Mouse (Mus musculus) left cerebral cortex, adult 8-10 months (tissue): ENCODE data around the gene Tlr9. TPM values are rescaled to one million over a fixed set of nuclear protein-coding genes. Genes with fewer than 3 reads are reported as not detected.

ENCODE experiments used
- DNase-seq, 2 experiments: peaks; one replicate each; pipeline ENCODE4 v3.0.0; 2022; ENCODE audit warnings: low spot score in 2 of 2
- microRNA-seq, 2 experiments: library from miRNA; unstranded; fragments of <30 nt; microRNA quantifications; one replicate each; pipeline ENCODE4 v1.2.0; 2022
- total RNA-seq, 4 experiments: library from RNA; stranded (reverse); gene quantifications; 2 replicates each; pipeline ENCODE4 v1.2.4; 2022

Gene Tlr9
- total RNA-seq, 4 experiments from 2014 or later = 0.85 to 2.0 (median 1.7) TPM

DNA sequence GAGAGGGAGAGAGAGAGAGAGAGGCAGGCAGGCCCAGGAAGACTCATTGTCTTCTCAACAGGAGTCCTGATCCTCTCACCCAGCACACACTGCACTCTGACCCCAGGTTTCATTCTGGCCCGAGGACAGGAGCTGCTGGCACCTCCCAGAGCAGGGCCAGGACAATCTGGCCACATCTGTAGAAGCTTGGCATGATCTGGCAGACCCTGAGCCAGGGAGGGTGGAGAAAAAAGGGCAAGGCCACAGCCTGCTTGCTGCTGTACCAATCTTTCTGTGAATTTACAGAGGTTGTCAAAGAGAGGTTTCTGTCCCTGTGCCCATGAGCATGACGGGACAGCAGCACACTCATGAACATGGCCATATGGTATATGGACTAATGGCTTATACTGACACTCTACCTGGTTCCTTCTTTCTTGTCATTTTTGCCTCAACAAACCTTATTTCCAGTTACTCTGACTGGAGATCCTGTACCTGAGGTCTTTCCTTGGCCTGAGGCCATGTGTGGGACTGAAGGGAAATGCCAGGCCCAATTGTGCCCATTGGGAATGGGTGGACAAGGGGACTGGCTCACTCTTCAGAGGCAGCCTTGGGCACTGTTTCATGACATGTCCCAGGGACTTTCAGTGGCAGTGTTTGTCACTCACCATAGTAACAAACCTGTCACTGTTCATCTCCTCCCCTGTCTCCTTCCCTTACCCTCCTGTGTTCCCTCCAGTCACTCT lies 44.7 kb downstream of the Tlr9 start:
- DNase-seq = no peak

DNA sequence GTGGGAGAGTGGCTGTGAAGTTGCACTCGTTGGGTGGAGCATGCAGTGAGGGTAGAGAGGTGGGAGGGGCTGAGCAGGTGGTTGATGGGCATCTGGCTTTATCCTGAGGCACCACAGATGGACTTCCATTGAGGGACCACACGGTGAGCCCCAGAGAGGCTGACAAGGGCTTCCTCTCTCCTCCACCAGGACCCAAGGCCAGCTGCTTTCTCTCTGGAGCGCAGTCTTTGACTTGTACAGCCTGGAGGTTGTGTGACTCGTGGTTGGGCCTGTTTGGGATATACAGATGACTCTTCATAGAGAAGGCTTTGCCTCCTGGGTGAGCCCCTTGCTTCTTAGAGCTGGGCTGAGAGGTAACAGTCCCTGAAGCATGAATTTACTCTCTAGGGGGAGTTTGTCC lies 46.0 kb downstream of the Tlr9 start:
- DNase-seq = no peak

DNA sequence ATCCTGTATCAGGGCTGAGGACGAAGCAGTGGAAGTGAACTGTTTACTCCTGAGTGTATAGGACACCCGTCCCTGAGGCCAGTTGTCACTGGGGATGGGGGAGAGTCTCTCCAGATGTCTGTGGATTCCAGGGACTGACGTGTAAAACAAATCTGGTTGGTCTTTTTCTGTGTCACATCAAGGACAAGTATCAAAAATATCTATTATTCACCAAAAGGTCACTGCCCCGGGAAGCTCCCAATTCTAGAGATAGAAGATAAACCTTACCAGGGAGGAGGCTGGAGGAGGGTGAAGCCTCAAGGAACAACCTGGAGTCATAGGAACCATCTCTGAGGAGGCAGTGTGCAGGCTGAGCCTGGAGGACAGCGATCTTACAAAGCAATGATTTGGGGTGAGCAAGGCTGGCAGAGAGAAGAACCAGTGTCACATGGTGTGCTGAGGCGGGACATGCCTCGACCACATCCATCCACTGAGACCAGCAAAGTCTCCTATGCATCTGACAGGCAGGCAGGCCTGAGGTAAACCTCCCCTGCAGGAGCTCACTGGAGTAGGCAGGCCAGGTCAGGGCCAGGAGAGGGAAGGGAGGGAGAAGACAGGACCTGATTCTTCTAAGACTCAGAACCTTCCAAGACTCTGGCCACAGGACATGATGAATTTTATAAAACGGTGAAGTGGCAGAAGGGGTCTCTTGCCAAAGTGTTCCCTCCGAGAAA lies 46.8 kb downstream of the Tlr9 start:
- no peak for DNase-seq

DNA sequence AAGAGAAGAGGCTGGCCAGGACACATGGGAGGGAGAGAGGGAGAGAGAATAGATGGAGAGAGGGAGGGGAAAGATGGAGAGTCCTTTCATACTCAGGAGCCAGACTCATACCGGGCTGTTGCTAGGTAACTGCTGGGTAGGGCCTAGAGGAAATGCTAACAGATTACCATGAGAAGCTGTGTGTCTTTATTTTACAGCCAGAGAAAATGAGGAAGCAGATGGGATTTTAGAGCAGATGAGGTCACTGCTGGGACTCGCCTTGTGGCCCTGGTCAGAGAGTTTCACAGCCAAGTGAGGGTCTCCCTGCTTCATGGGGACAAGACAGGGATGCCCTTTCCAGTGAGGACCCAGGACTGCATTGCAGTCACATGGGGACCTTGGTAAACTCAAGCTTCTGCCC lies 47.5 kb downstream of the Tlr9 start:
- no peak for DNase-seq

DNA sequence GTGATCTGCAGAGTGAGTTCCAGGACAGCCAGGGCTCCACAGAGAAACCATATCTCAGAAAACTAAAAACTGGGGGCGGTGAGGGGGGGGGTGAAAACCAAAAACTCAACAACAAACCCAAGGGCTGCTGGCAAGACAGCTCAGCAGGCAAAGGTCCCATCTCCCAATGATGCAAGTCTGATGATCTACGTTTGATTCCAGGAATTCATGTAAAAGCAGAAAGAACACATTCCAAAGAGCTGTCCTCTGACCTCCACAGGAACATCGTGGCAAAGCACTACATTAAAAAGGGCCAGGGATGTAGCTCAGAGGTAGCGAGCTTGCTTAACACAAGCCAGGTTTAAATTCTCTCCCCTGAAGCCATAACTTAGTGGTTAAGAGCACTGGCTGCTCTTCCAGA lies 48.3 kb downstream of the Tlr9 start:
- DNase-seq = no peak

DNA sequence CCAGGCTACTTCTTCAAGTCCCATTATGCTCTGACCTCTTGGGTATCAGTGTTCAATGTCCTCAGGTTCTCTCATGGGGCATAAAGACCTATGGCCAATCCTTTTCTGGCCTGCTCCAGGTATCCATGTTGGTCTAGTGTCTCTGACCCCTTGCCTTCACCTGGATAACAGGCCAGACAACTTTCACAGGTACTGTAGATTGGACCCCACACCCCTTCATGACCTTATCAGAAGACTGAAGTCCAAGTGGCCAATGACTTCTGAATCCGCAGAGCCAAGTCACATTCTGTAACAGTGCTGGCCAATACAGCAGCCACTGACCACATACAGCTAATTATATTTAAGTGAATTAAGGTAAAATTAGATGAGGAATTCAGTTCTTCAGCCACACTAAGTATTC lies 49.9 kb downstream of the Tlr9 start:
- no peak for DNase-seq

DNA sequence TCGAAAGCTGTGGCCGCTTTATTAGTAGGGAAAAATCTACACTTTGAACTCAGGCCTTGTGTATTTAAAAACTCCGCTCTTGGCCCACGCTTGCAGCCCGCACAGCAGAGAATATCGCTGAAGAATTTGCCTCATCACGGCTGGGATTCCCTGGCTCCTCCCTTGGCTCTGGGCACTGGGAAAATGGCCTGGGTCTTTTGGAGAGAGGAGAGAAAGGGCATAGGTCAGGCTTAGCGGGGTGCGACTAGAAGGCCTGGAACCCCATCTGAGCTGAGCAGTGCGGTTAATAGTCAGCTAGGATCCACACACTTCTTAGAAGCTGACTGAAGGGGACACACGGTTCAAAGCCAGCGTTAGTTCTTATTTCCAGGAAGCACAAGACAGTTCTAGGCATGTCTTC lies 50.9 kb downstream of the Tlr9 start:
- no peak for DNase-seq

DNA sequence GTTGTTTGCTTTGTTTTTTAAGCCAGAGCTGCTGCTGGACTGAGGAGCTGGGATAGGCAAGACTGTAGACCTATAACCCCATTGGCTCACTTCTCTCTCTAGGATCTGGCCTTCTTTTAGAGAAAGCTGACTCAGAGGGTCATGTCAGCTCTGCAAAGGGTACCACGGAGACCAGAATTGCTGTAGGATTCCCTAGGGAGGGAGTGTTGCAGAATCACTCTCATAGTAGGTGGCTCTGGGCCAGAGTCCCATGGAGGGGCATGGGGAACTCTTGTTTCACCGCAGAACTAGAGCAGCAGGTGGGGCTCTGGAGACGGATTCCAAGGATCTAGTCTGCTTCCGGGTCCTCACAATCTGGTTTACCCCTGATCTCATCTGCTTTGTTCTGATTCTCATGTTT lies 51.4 kb downstream of the Tlr9 start:
- no peak for DNase-seq

DNA sequence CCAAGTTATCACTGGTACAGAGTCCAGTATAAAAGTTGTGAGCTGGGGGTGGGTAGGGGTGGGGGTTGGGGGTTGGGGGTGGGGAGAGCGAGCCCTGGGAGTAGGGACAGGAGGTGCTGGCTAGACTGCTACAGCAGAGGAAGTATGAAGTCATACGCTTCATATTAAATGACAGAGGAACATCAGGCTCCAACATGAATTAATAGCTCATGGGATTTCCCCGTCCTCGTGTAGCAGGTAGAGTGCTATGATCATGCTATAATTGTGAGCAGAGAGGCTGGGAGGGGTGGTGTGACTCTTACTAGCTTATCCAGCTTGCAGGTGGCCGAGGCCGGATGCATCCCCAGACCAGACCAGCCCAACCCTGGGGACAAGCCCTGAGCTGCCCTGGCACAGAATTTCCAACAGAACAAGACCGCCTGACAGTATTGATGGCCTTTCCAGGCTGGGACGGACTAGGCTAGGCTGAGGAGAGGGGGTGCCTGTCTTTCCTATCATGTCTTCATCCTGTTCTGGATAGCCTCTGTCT lies 52.3 kb downstream of the Tlr9 start:
- no peak for DNase-seq

DNA sequence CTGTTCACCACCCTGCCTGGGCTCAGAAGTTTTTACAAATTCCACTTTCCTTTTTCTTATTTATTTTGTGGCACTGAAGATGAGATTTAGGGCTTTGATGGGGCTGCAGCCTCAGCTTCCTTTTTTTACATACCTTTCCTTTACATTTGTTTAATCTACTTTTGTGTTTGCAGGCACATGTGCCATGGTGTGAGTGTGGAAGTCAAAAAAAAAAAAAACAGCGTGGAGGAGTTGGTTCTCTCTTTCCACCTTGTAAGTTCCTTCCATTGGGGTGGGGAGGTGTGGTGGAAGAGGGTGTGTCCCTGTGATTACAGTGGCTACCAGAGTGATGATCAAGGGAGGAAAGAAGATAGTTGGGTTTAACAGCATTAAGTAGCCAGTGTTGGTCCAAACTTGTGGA lies 53.4 kb downstream of the Tlr9 start:
- no peak for DNase-seq

Small RNA genes lying within 50 kb of the gene (microRNA-seq; reads per million reads assigned to microRNA genes)
- gene Mirlet7g = 108,971 to 147,144 reads per million in 2 experiments

Other genes with a start within 250 kb of the Tlr9 start
- 1 to 10 TPM; 1.8 to 2.9 (median 2.2) TPM for gene Col6a4, start 125.8 kb upstream of the Tlr9 start, total RNA-seq
- 1 to 10 TPM; 3.3 to 4.9 (median 3.9) TPM for gene Glyctk, start 64.5 kb upstream of the Tlr9 start, total RNA-seq
- gene Wdr82, start 51.7 kb upstream of the Tlr9 start, total RNA-seq = 100 to 1,000 TPM; 112 to 132 (median 120) TPM
- 10 to 100 TPM; 23.4 to 26.9 (median 24.4) TPM for gene Ppm1m, start 22.9 kb upstream of the Tlr9 start, total RNA-seq
- gene Twf2, start 19.5 kb upstream of the Tlr9 start, total RNA-seq = 10 to 100 TPM; 58.6 to 61.1 (median 59.1) TPM
- 100 to 1,000 TPM; 136 to 146 (median 141) TPM for gene Alas1, start 26.1 kb downstream of the Tlr9 start, total RNA-seq
- 10 to 100 TPM; 14.6 to 18.3 (median 16.7) TPM for gene Poc1a, start 58.5 kb downstream of the Tlr9 start, total RNA-seq
- 100 to 1,000 TPM in 1 of 4 experiments, 10 to 100 TPM in 3; 89.5 to 103 (median 93.0) TPM for gene Dusp7, start 146.0 kb downstream of the Tlr9 start, total RNA-seq
- 100 to 1,000 TPM; 266 to 312 (median 299) TPM for gene Rpl29, start 206.9 kb downstream of the Tlr9 start, total RNA-seq
- 10 to 100 TPM; 23.2 to 24.3 (median 23.7) TPM for gene Acy1, start 215.7 kb downstream of the Tlr9 start, total RNA-seq
- 10 to 100 TPM; 14.6 to 16.1 (median 15.3) TPM for gene Abhd14b, start 224.9 kb downstream of the Tlr9 start, total RNA-seq
- gene Abhd14a, start 225.1 kb downstream of the Tlr9 start, total RNA-seq = 10 to 100 TPM; 31.7 to 35.8 (median 34.5) TPM
- gene Pcbp4, start 230.7 kb downstream of the Tlr9 start, total RNA-seq = 100 to 1,000 TPM; 201 to 223 (median 211) TPM
- 10 to 100 TPM; 11.7 to 15.6 (median 12.7) TPM for gene Gpr62, start 243.3 kb downstream of the Tlr9 start, total RNA-seq